Comparison of ENCODE assay signal across 19 mouse cellular contexts in the genomic region with DNA sequence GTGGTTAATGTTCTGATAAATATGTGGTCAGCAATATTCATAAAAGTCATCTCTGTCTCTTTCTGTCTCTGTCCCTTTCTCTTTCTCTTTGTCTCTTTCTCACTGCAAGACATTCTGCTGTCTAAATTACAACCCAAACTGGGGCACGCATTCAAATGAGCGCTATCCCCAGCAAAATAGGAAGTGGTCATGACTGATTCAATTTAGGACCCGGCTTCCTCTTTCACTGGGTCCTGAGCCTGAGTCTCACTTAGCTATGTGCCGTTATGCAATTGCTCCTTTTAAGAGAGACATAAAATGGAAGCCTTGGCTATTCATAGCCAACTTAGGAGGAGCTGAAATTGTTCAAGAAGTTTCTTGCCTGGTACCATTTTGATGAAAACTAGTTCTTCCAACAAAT. TPM values are rescaled to one million over a fixed set of nuclear protein-coding genes. Genes with fewer than 3 reads are reported as not detected.
DNase-seq lines count a peak whose midpoint lies in the region; ATAC-seq and TF ChIP-seq lines count a peak whose summit lies in the region.
"Had no signal": no experiment of that assay in that cellular context is flagged by ENCODE, and none has a peak within 500 bp of the region (broad histone marks: within the 10 kb centered on the region; RNA-seq: fewer than 3 reads in every experiment).

No protein-coding gene starts in this region.

- no peak for TF ChIP-seq POLR2A in kidney, adult 2 months (IDR thresholded peaks at IDR 0.05; ENCODE audit: low read depth, low read length)

- H3K27ac ChIP-seq in kidney, adult 2 months (ENCODE audit: insufficient read depth, low read depth, low read length): no peak overlapping the region
- H3K27ac ChIP-seq: embryonic facial prominence, embryonic 15.5 days; forebrain, embryonic 12.5 days; kidney, postnatal 0 days; midbrain, embryonic 12.5 days; neural tube, embryonic 12.5 days had no signal

- peak; percentile 63 for ATAC-seq in common myeloid progenitor, adult 5-6 weeks (replicated peaks; ENCODE audit: low read depth, poor library complexity, severe bottlenecking)

- TF ChIP-seq CTCF in kidney, adult 2 months (conservative IDR thresholded peaks at IDR 0.05; ENCODE audit: insufficient read depth, insufficient read length, low read depth, low read length): no peak

- H3K4me1 ChIP-seq in kidney, adult 2 months (ENCODE audit: control insufficient read depth, insufficient read depth, low read length): peaks cover 3% of the 10 kb centered on the region; the same call in 1 of the 2 replicates

- H3K36me3 ChIP-seq in kidney, adult 2 months (ENCODE audit: control insufficient read depth, insufficient read depth, low read length): no peaks in the 10 kb centered on the region
- H3K36me3 ChIP-seq: embryonic facial prominence, embryonic 15.5 days; forebrain, embryonic 12.5 days; midbrain, embryonic 12.5 days; neural tube, embryonic 12.5 days had no signal

- DNase-seq in 416B (ENCODE audit: low read depth): peak; percentile 75
- peak; percentile 58 for DNase-seq in CD4-positive helper T cell, adult 2 months (ENCODE audit: low read depth, low spot score)
- peak; percentile 34 to 51 for DNase-seq in monocyte, adult 2 months (ENCODE audit: low read depth in 1 of 2, low spot score in 2 of 2)
- DNase-seq in ovary, postnatal 36 days (ENCODE audit: low spot score): no peak
- no peak for DNase-seq in kidney, adult 2 months
- DNase-seq in kidney, adult 8-10 months: no peak
- DNase-seq: cerebellum, adult 11 months; heart, adult 11 months; heart, postnatal 14 days; layer of hippocampus, adult 9-11 months; retina, postnatal 1 day had no signal

- no peak overlapping the region for H3K4me3 ChIP-seq in kidney, adult 2 months (ENCODE audit: insufficient read depth, low read depth, low read length)
- H3K4me3 ChIP-seq: embryonic facial prominence, embryonic 15.5 days; forebrain, embryonic 12.5 days; midbrain, embryonic 12.5 days; neural tube, embryonic 12.5 days had no signal

- no peaks in the 10 kb centered on the region for H3K27me3 ChIP-seq in kidney, adult 2 months (replicated peaks; ENCODE audit: control insufficient read depth, insufficient read depth, low read length)

- WGBS in kidney, adult 2 months: 73% methylated on average over 4 of the region's 4 CpGs

RNA-seq across cellular contexts. Expression of a gene that starts 47.4 kb away (rescaled TPM):
- 1.2 and 4.0 TPM in 2 replicates for total RNA-seq in common myeloid progenitor, adult 5-6 weeks (2017)
- 0.31 and 2.5 TPM in 2 replicates for polyA plus RNA-seq in kidney, adult 2 months (2012; rRNA removed)

RNA-seq across cellular contexts. Expression of a gene that starts 51.9 kb away (rescaled TPM):
- total RNA-seq in common myeloid progenitor, adult 5-6 weeks (2017): not detected in 2 replicates
- 2.8 and 3.1 TPM in 2 replicates for polyA plus RNA-seq in kidney, adult 2 months (2012; rRNA removed)

RNA-seq across cellular contexts. Expression of a gene that starts 54.8 kb away (rescaled TPM):
- total RNA-seq in common myeloid progenitor, adult 5-6 weeks (2017): not detected in 2 replicates
- polyA plus RNA-seq in kidney, adult 2 months (2012; rRNA removed): not detected in 2 replicates
- total RNA-seq: heart, postnatal 14 days; left cerebral cortex, postnatal 25 days had no signal
- polyA plus RNA-seq: embryonic facial prominence, embryonic 15.5 days; forebrain, embryonic 12.5 days; kidney, postnatal 0 days; midbrain, embryonic 12.5 days; neural tube, embryonic 12.5 days; urinary bladder, adult 2 months had no signal

Comparison
In these comparisons a context has a peak if more than half of its experiments do, and no peak if none do; other contexts are left out.
1. DNase-seq: peak in 416B (single experiment), CD4-positive helper T cell, adult 2 months (single experiment) and monocyte, adult 2 months (2 of 2); none in ovary, postnatal 36 days (single experiment), kidney, adult 2 months (single experiment) and kidney, adult 8-10 months (0 of 2).